Mouse (Mus musculus): ENCODE data around the gene Cyp2j6. TPM values are rescaled to one million over a fixed set of nuclear protein-coding genes. Genes with fewer than 3 reads are reported as not detected.

The Cyp2j6 gene
- 3.7 and 5.2 TPM in 2 replicates for polyA plus RNA-seq (2012; rRNA removed; ENCODE audit: low replicate concordance)

GRCm38 (mm10) chr4:96553133-96553819, at the start of gene Cyp2j6:
Gene Cyp2j6, minus strand, starts transcription at chr4:96553661.

GRCm38 (mm10) chr4:96590911-96591790, 37.7 kb upstream of the Cyp2j6 start, which contains the start of gene Cyp2j9:
Gene Cyp2j9, minus strand, starts transcription at chr4:96591578.

DNA sequence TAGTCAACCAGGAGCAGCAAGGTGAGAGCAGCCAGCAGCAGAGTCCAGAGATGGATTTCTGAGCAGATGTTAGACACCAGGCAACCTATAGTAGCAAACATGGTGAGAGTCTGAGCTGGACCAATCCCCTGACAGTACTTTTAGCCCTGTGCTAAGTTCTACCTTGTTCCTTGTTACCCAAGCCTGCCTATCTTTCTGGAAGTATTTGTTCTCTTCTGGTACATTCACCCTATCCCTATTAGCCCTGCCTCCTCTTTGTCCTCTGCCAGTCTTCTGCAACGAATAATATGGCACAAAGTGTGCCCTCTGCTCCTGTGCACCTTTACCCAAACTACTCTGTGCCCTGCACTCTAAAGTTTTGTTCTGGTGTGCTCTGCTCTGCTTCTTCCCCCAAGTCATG, 46.2 kb downstream of the Cyp2j6 start, which contains the start of gene Cyp2j8:
TSS of gene Cyp2j8 (minus strand) at position 101 of the 400 bp plus-strand sequence.

Other genes with a start within 250 kb of the Cyp2j6 start
- not detected in 2 replicates for gene Cyp2j11, start 205.0 kb downstream of the Cyp2j6 start, polyA plus RNA-seq (2012; rRNA removed; ENCODE audit: low replicate concordance)
- 0.07 TPM in 1 of 2 replicates, not detected in the other for gene Cyp2j8, start 46.3 kb downstream of the Cyp2j6 start, polyA plus RNA-seq (2012; rRNA removed; ENCODE audit: low replicate concordance)
- 4.7 and 8.7 TPM in 2 replicates for gene Cyp2j9, start 37.9 kb upstream of the Cyp2j6 start, polyA plus RNA-seq (2012; rRNA removed; ENCODE audit: low replicate concordance)
- 0.31 TPM in 1 of 2 replicates, not detected in the other for gene Cyp2j5, start 110.5 kb upstream of the Cyp2j6 start, polyA plus RNA-seq (2012; rRNA removed; ENCODE audit: low replicate concordance)
- not detected in 2 replicates for gene Gm12695, start 231.5 kb upstream of the Cyp2j6 start, polyA plus RNA-seq (2012; rRNA removed; ENCODE audit: low replicate concordance)